Mouse (Mus musculus): Measurements from ENCODE around the gene Nthl1.

DNA sequence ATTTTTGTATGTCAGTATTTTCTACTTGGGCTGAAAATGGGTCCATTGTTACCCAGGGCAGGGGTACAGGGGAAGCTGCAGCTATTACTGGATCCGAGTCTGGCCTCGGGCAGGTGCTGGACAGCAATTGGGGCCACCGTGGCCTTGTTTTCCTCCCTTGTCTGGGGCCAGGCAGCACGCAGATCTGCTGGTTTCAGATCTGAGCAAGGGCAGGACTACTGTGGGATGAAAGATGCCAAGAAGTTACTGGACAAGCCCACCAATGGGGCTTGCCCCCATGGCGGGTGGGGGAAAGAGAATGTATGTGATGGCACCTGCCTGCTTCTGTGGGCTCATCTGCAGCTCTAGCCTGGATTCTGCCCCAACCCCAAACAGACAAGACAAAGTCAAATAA lies 36.4 kb upstream of the Nthl1 start:
- TF ChIP-seq CTCF (conservative IDR thresholded peaks at IDR 0.05; ENCODE audit: low read length) (no peak), POU5F1 (IDR thresholded peaks at IDR 0.05; ENCODE audit: borderline replicate concordance, low read length) (no peak)

All from E14TG2a.4 (cell line).